Mouse (Mus musculus): ENCODE measurements around the gene Ak5. TPM values are rescaled to one million over a fixed set of nuclear protein-coding genes. Genes with fewer than 3 reads are reported as not detected.
"Not testable (repeated sequence)": the region's sequence is repeated elsewhere in the genome, so short reads cannot be mapped to it uniquely, and the experiment has no call there.

Ak5 gene
- total RNA-seq, 1 experiment from 2014 or later: not detected

- no peak for ATAC-seq (replicated peaks in 1 of 2; ENCODE audit: insufficient read depth in 1 of 2, low FRiP score in 2 of 2, low TSS enrichment in 1 of 2, low read depth in 1 of 2, poor library complexity in 2 of 2, severe bottlenecking in 2 of 2)
Observed at GRCm38 (mm10) chr3:152666991-152667355, 1.2 kb downstream of the Ak5 start.

- ATAC-seq (replicated peaks in 1 of 2; ENCODE audit: insufficient read depth in 1 of 2, low FRiP score in 2 of 2, low TSS enrichment in 1 of 2, low read depth in 1 of 2, poor library complexity in 2 of 2, severe bottlenecking in 2 of 2): no peak
Observed at GRCm38 (mm10) chr3:152658592-152658991, 9.6 kb downstream of the Ak5 start.

GRCm38 (mm10) chr3:152651991-152652390 lies 16.2 kb downstream of the Ak5 start:
- ATAC-seq (replicated peaks in 1 of 2; ENCODE audit: insufficient read depth in 1 of 2, low FRiP score in 2 of 2, low TSS enrichment in 1 of 2, low read depth in 1 of 2, poor library complexity in 2 of 2, severe bottlenecking in 2 of 2): no peak

GRCm38 (mm10) chr3:152644610-152645009 lies 23.6 kb downstream of the Ak5 start:
- no peak for ATAC-seq (replicated peaks in 1 of 2; ENCODE audit: insufficient read depth in 1 of 2, low FRiP score in 2 of 2, low TSS enrichment in 1 of 2, low read depth in 1 of 2, poor library complexity in 2 of 2, severe bottlenecking in 2 of 2)

DNA sequence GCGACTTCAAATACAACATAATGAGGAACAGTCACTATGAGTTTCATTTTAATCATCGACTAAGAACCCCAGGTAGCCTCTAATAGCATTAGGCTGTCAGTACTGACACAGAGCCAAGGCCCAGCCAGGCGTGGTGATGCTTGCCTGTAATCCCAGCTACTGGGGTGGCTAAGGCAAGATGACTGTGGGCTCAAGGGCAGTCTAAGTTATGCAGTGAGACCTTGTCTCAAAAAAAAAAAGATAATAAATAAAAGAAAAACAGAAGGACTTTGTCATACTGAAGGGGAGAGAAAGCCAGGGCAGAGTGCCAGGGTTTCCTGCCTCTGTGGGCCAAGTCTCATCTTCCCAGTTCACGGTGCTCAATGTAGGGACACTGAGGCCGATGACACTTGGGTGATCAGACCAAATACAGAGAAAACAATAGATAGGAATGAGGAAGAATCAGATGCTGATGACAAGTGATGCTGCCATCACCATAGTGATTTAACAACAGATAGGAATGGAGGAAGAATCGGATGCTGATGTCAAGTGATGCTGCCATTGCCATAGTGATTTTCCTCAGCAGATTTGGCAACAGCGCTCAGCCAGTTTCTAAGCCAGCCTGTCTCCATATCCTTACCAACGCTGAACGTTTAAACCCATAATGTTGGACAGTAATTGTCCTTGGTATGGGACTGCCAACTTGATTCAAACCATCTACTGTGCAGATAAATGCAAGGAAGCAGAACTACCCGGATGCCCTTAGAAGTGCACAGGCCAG lies 42.9 kb downstream of the Ak5 start:
- ATAC-seq (replicated peaks in 1 of 2; ENCODE audit: insufficient read depth in 1 of 2, low FRiP score in 2 of 2, low TSS enrichment in 1 of 2, low read depth in 1 of 2, poor library complexity in 2 of 2, severe bottlenecking in 2 of 2): no peak

- no peak for ATAC-seq (replicated peaks in 1 of 2; ENCODE audit: insufficient read depth in 1 of 2, low FRiP score in 2 of 2, low TSS enrichment in 1 of 2, low read depth in 1 of 2, poor library complexity in 2 of 2, severe bottlenecking in 2 of 2)
Observed at GRCm38 (mm10) chr3:152620534-152620933, 47.6 kb downstream of the Ak5 start.

- ATAC-seq (replicated peaks in 1 of 2; ENCODE audit: insufficient read depth in 1 of 2, low FRiP score in 2 of 2, low TSS enrichment in 1 of 2, low read depth in 1 of 2, poor library complexity in 2 of 2, severe bottlenecking in 2 of 2): no peak
Observed at GRCm38 (mm10) chr3:152620058-152620457, 48.1 kb downstream of the Ak5 start.

GRCm38 (mm10) chr3:152609076-152609475 lies 59.1 kb downstream of the Ak5 start:
- no peak for ATAC-seq (replicated peaks in 1 of 2; ENCODE audit: insufficient read depth in 1 of 2, low FRiP score in 2 of 2, low TSS enrichment in 1 of 2, low read depth in 1 of 2, poor library complexity in 2 of 2, severe bottlenecking in 2 of 2)

- ATAC-seq (replicated peaks in 1 of 2; ENCODE audit: insufficient read depth in 1 of 2, low FRiP score in 2 of 2, low TSS enrichment in 1 of 2, low read depth in 1 of 2, poor library complexity in 2 of 2, severe bottlenecking in 2 of 2): no peak
Observed at GRCm38 (mm10) chr3:152605849-152606248, 62.3 kb downstream of the Ak5 start.

DNA sequence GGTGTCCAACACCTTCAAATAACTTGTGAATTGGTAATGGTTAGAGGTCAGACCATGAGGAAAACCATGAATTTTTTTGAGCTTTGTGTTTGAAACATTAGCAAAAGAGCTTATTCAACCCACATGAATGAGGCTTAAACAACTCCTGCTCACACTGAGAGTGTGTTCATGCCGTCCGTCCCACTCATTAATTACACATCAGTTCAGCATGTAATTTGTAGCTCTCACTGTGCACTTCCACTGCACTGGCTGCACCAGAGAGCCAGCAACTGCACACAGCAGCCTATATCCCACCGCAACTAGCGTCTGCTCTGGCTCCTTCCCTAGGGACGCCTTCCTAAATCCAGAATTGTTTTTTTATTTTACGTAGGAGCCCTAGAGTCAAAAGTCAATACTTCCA lies 68.5 kb downstream of the Ak5 start:
- ATAC-seq (replicated peaks in 1 of 2; ENCODE audit: insufficient read depth in 1 of 2, low FRiP score in 2 of 2, low TSS enrichment in 1 of 2, low read depth in 1 of 2, poor library complexity in 2 of 2, severe bottlenecking in 2 of 2): no peak

GRCm38 (mm10) chr3:152596406-152597050 lies 71.6 kb downstream of the Ak5 start:
- no peak for ATAC-seq (replicated peaks in 1 of 2; ENCODE audit: insufficient read depth in 1 of 2, low FRiP score in 2 of 2, low TSS enrichment in 1 of 2, low read depth in 1 of 2, poor library complexity in 2 of 2, severe bottlenecking in 2 of 2)

GRCm38 (mm10) chr3:152592767-152593425 lies 75.3 kb downstream of the Ak5 start:
- ATAC-seq (replicated peaks in 1 of 2; ENCODE audit: insufficient read depth in 1 of 2, low FRiP score in 2 of 2, low TSS enrichment in 1 of 2, low read depth in 1 of 2, poor library complexity in 2 of 2, severe bottlenecking in 2 of 2): no peak

GRCm38 (mm10) chr3:152590491-152590890 lies 77.7 kb downstream of the Ak5 start:
- no peak for ATAC-seq (replicated peaks in 1 of 2; ENCODE audit: insufficient read depth in 1 of 2, low FRiP score in 2 of 2, low TSS enrichment in 1 of 2, low read depth in 1 of 2, poor library complexity in 2 of 2, severe bottlenecking in 2 of 2)

DNA sequence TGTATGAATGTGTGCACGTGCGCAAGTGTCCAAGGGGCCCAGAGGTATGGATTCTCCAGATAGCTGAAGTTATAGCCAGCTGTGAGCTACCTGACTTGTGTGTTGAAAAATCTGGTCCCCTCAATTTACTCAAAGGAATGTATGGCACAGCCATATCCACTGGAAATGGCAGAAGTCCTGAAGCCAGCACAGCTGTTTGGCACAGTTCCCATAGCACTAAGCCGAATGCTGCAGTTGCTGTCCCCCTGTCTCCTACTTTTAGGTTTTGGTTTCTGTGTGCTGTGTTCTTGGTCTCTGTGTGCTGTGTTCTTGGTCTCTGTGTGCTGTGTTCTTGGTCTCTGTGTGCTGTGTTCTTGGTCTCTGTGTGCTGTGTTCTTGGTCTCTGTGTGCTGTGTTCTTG lies 79.1 kb downstream of the Ak5 start:
- not testable (repeated sequence) for ATAC-seq (replicated peaks in 1 of 2; ENCODE audit: insufficient read depth in 1 of 2, low FRiP score in 2 of 2, low TSS enrichment in 1 of 2, low read depth in 1 of 2, poor library complexity in 2 of 2, severe bottlenecking in 2 of 2)

GRCm38 (mm10) chr3:152587007-152587406 lies 81.2 kb downstream of the Ak5 start:
- no peak for ATAC-seq (replicated peaks in 1 of 2; ENCODE audit: insufficient read depth in 1 of 2, low FRiP score in 2 of 2, low TSS enrichment in 1 of 2, low read depth in 1 of 2, poor library complexity in 2 of 2, severe bottlenecking in 2 of 2)

DNA sequence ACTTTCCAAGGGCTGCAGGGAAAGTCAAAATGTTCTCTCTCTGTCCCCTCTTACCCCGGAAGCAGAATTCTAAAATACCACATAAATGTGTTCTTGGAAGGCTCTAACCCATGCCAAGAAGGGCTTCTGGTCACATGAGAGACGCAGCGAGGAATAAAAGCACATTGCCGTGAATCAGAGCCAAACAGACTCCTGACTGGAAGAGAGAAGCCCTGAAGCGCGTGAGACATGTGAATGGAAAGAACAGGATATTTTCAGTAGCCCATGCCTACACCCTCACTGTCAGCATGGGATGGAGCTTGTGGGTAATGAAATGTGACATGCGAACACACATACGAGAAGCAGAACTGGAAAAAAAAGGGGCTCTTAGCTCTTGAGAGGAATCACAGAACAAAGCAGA lies 82.0 kb downstream of the Ak5 start:
- no peak for ATAC-seq (replicated peaks in 1 of 2; ENCODE audit: insufficient read depth in 1 of 2, low FRiP score in 2 of 2, low TSS enrichment in 1 of 2, low read depth in 1 of 2, poor library complexity in 2 of 2, severe bottlenecking in 2 of 2)

DNA sequence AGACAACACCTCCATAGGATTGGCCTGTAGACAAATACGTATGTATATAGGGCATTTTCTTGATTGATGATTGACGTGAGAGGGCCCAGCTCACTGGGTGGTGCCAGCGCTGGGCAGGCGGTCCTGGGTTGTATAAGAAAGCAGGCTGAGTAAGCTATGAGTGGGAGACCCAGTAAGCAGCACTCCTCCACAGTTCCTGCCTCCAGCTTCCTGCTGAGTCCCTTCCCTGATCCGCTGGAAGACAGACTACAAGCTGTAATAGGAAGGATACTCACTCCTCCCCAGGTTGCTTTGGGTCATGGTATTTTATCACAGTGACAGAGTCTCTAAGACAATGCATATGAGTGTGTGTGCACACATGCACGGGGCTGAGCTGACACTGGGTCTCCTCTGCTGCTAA lies 82.6 kb downstream of the Ak5 start:
- no peak for ATAC-seq (replicated peaks in 1 of 2; ENCODE audit: insufficient read depth in 1 of 2, low FRiP score in 2 of 2, low TSS enrichment in 1 of 2, low read depth in 1 of 2, poor library complexity in 2 of 2, severe bottlenecking in 2 of 2)

- no peak for ATAC-seq (replicated peaks in 1 of 2; ENCODE audit: insufficient read depth in 1 of 2, low FRiP score in 2 of 2, low TSS enrichment in 1 of 2, low read depth in 1 of 2, poor library complexity in 2 of 2, severe bottlenecking in 2 of 2)
Observed at GRCm38 (mm10) chr3:152583033-152583432, 85.1 kb downstream of the Ak5 start.
